ENCODE assay signal across 9 mouse cellular contexts in the genomic region with DNA sequence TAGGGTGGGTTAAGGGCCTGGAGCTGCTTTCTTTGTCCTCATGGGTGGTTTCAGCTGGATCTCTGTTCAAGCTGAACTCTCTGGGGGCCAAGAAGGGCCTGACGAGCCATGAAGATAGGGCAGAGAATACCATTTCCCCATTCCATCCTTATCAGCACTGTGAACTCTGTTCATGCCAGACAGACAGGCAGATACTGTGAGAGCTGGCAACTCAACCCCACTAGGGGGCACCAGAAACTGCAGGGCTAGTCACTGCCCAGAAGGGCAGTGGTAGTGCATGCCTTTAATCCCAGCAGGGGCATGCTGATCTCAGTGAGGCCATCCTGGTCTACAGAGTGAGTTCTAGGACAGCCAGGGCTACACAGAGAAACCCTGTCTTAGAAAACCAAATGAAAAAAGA. TPM values are rescaled to one million over a fixed set of nuclear protein-coding genes. Genes with fewer than 3 reads are reported as not detected.
DNase-seq lines count a peak whose midpoint lies in the region; ATAC-seq and TF ChIP-seq lines count a peak whose summit lies in the region.
"Had no signal": no experiment of that assay in that cellular context is flagged by ENCODE, and none has a peak within 500 bp of the region (broad histone marks: within the 10 kb centered on the region; RNA-seq: fewer than 3 reads in every experiment).

No protein-coding gene starts in this region.

- H3K4me2 ChIP-seq in liver, postnatal 0 days (ENCODE audit: low read depth, low read length): no peak overlapping the region
- H3K4me2 ChIP-seq in stomach, embryonic 15.5 days: no peak overlapping the region

- H3K36me3 ChIP-seq in MEL (ENCODE audit: control insufficient read depth in 1 of 2, insufficient read depth in 2 of 2, low read length in 2 of 2): 0 out of 4 replicates have a peak, but pooled peaks cover 0 to 2% of the 10 kb centered on the region in 2 experiments
- H3K36me3 ChIP-seq in liver, postnatal 0 days (replicated peaks; ENCODE audit: insufficient read depth, low read length): no peaks in the 10 kb centered on the region
- no peaks in the 10 kb centered on the region for H3K36me3 ChIP-seq in stomach, embryonic 15.5 days

- H3K79me2 ChIP-seq in MEL (ENCODE audit: control insufficient read depth, insufficient read depth, low read length, poor library complexity): no peaks in the 10 kb centered on the region

- H3K27ac ChIP-seq in MEL (ENCODE audit: control insufficient read depth, low read depth, low read length): no peak overlapping the region
- H3K27ac ChIP-seq in liver, postnatal 0 days (ENCODE audit: low read depth): no peak overlapping the region
- no peak overlapping the region for H3K27ac ChIP-seq in stomach, embryonic 15.5 days

- H3K4me3 ChIP-seq in MEL (ENCODE audit: control insufficient read depth in 1 of 2, insufficient read depth in 1 of 2, low read depth in 2 of 2, low read length in 2 of 2): no peak overlapping the region
- H3K4me3 ChIP-seq in liver, postnatal 0 days (ENCODE audit: low read depth, low read length): no peak overlapping the region
- H3K4me3 ChIP-seq in stomach, embryonic 15.5 days (replicated peaks): no peak overlapping the region

- WGBS in liver, postnatal 0 days (ENCODE audit: insufficient replicate concordance): 0% methylated on average over 1 of the region's 1 CpGs
- WGBS in stomach, embryonic 15.5 days: 23% methylated on average over 1 of the region's 1 CpGs

- TF ChIP-seq RAD21 in MEL (IDR thresholded peaks at IDR 0.05; ENCODE audit: low read depth, low read length): peak; percentile 78

- no peaks in the 10 kb centered on the region for H3K9me3 ChIP-seq in MEL (replicated peaks; ENCODE audit: insufficient read depth, low read length)
- H3K9me3 ChIP-seq in liver, postnatal 0 days (ENCODE audit: low read length): no peaks in the 10 kb centered on the region
- no peaks in the 10 kb centered on the region for H3K9me3 ChIP-seq in stomach, embryonic 15.5 days

- peak; percentile 80 to 87 for ATAC-seq in hematopoietic stem cell, adult 5-6 weeks (replicated peaks in 1 of 2; ENCODE audit: insufficient read depth in 1 of 2, low FRiP score in 2 of 2, low TSS enrichment in 1 of 2, low read depth in 1 of 2, poor library complexity in 2 of 2, severe bottlenecking in 2 of 2)
- ATAC-seq in liver, postnatal 0 days: 0 out of 2 replicates have a peak, but pooled peaks have one; percentile 23
- ATAC-seq in stomach, embryonic 15.5 days (ENCODE audit: insufficient read depth, low FRiP score, low read depth): peak; percentile 63; the same call in 1 of the 2 replicates

- TF ChIP-seq POLR2A in MEL (IDR thresholded peaks at IDR 0.05; ENCODE audit: control insufficient read depth in 1 of 2, insufficient read depth in 1 of 2, low read depth in 1 of 2, low read length in 2 of 2, poor library complexity in 1 of 2): no peak

- intact Hi-C loops in left cerebral cortex, postnatal 25 days (cut with DNase I): loop anchor here (1.0 kb wide), 1 partner anchor 67 kb away; no protein-coding TSS in a partner anchor
- intact Hi-C loops in left cerebral cortex, postnatal 36 days (cut with DNase I): loop anchor here (2.0 kb wide), 1 partner anchor 66 kb away; no protein-coding TSS in a partner anchor

- peak; percentile 67 to 87 (median 84) for TF ChIP-seq CTCF in MEL (IDR thresholded peaks at IDR 0.05 in 2 of 3, conservative IDR thresholded peaks at IDR 0.05 in 1 of 3; ENCODE audit: control insufficient read depth in 1 of 3, insufficient read depth in 1 of 3, low read depth in 2 of 3, low read length in 3 of 3, poor library complexity in 1 of 3, severe bottlenecking in 1 of 3)
- TF ChIP-seq CTCF in liver, postnatal 0 days (IDR thresholded peaks at IDR 0.05; ENCODE audit: low read depth): peak; percentile 73

- no peaks in the 10 kb centered on the region for H3K4me1 ChIP-seq in MEL (ENCODE audit: control insufficient read depth in 1 of 2, insufficient read depth in 2 of 2, low read length in 2 of 2)
- H3K4me1 ChIP-seq in liver, postnatal 0 days (ENCODE audit: insufficient read depth): no peaks in the 10 kb centered on the region
- H3K4me1 ChIP-seq in stomach, embryonic 15.5 days: 0 out of 2 replicates have a peak, but pooled peaks cover 2% of the 10 kb centered on the region

- H3K27me3 ChIP-seq in MEL (ENCODE audit: control insufficient read depth in 1 of 2, insufficient read depth in 2 of 2, low read length in 2 of 2): no peaks in the 10 kb centered on the region
- no peaks in the 10 kb centered on the region for H3K27me3 ChIP-seq in liver, postnatal 0 days (ENCODE audit: insufficient read depth, low read length)
- H3K27me3 ChIP-seq in stomach, embryonic 15.5 days (replicated peaks): no peaks in the 10 kb centered on the region

- TF ChIP-seq EP300 in MEL (IDR thresholded peaks at IDR 0.05; ENCODE audit: low read depth in 1 of 2, low read length in 2 of 2): peak; percentile 54 to 64
- no peak for TF ChIP-seq EP300 in liver, postnatal 0 days (IDR thresholded peaks at IDR 0.05; ENCODE audit: low read depth)

- H3K9ac ChIP-seq in MEL (ENCODE audit: control insufficient read depth, low read depth, low read length, poor library complexity, severe bottlenecking): no peak overlapping the region
- H3K9ac ChIP-seq in liver, postnatal 0 days (replicated peaks): no peak overlapping the region
- H3K9ac ChIP-seq in stomach, embryonic 15.5 days: no peak overlapping the region

- DNase-seq in left cerebral cortex, postnatal 25 days (ENCODE audit: low spot score in 2 of 2): peak; percentile 11 to 36
- DNase-seq in left cerebral cortex, postnatal 36 days (ENCODE audit: low spot score in 2 of 2): no peak
- DNase-seq in MEL (ENCODE audit: low read depth, low spot score): peak; percentile 81
- peak; percentile 59 for DNase-seq in brain, adult 2 months (ENCODE audit: low read depth, low spot score)
- peak; percentile 62 for DNase-seq in liver, postnatal 0 days
- no peak for DNase-seq in layer of hippocampus, adult 8-10 months (ENCODE audit: low spot score in 2 of 2)

TF ChIP-seq in MEL, 35 proteins besides CTCF, POLR2A, EP300 and RAD21:
- TF ChIP-seq GATA1 (IDR thresholded peaks at IDR 0.05; ENCODE audit: low read depth, low read length) (peak; percentile 87), ZC3H11A (IDR thresholded peaks at IDR 0.05; ENCODE audit: low read depth, low read length) (peak; percentile 66), RCOR1 (IDR thresholded peaks at IDR 0.05; ENCODE audit: low read depth, low read length) (peak; percentile 52; the same call in 1 of the 2 replicates), SMC3 (IDR thresholded peaks at IDR 0.05; ENCODE audit: low read depth, low read length) (peak; percentile 81), TCF12 (IDR thresholded peaks at IDR 0.05; ENCODE audit: low read depth, low read length) (peak; percentile 44; the same call in 1 of the 2 replicates), TBP (IDR thresholded peaks at IDR 0.05; ENCODE audit: low read depth, low read length) (peak; percentile 40; the same call in 1 of the 2 replicates), USF1 (IDR thresholded peaks at IDR 0.05; ENCODE audit: low read depth, low read length) (no peak), JUND (IDR thresholded peaks at IDR 0.05; ENCODE audit: low read depth, low read length) (no peak), ELF1 (IDR thresholded peaks at IDR 0.05; ENCODE audit: low read depth, low read length) (peak; percentile 22; the same call in 1 of the 2 replicates)

RNA-seq across cellular contexts. Expression of gene Rpl36-ps4, which starts 38.2 kb away (rescaled TPM):
- not detected for total RNA-seq in left cerebral cortex, postnatal 25 days (2021)
- total RNA-seq in left cerebral cortex, postnatal 36 days (2021): not detected
- total RNA-seq in MEL (2012; rRNA removed): not detected in 2 replicates
- not detected for polyA plus RNA-seq in MEL (2012; ENCODE audit: insufficient read depth in 1 of 2, insufficient read length in 2 of 2, low read depth in 1 of 2, low replicate concordance in 2 of 2, missing spikeins in 1 of 2)
- total RNA-seq in hematopoietic stem cell, adult 5-6 weeks (2017): not detected in 2 replicates
- not detected in 2 replicates for polyA plus RNA-seq in liver, postnatal 0 days (2015; fragmentation: Nextera tagmentation; extraction: Ambion mirVana)
- polyA plus RNA-seq in stomach, embryonic 15.5 days (2015; fragmentation: Nextera tagmentation; extraction: Ambion mirVana): not detected in 2 replicates
- not detected for total RNA-seq in layer of hippocampus, adult 8-10 months (2022)
- polyA plus RNA-seq: gonadal fat pad, adult 2 months had no signal

Comparison
In these comparisons a context has a peak if more than half of its experiments do, and no peak if none do; other contexts are left out.
1. DNase-seq: peak in left cerebral cortex, postnatal 25 days (2 of 2), MEL (single experiment), brain, adult 2 months (single experiment) and liver, postnatal 0 days (single experiment); none in left cerebral cortex, postnatal 36 days (0 of 2) and layer of hippocampus, adult 8-10 months (0 of 2).
2. ATAC-seq: peak in every context shown above with its lines; median percentile 84 in hematopoietic stem cell, adult 5-6 weeks; 63 in stomach, embryonic 15.5 days; 23 in liver, postnatal 0 days.